Mouse (Mus musculus) MEL (cell line): ENCODE data around the gene Ubap1l. TPM values are rescaled to one million over a fixed set of nuclear protein-coding genes. Genes with fewer than 3 reads are reported as not detected.

Experiments
- DNase-seq: peaks from one replicate; pipeline ENCODE4 v3.0.0; 2011; ENCODE audit warnings: low read depth, low spot score
- H3K27ac ChIP-seq: 2 replicates; pipeline ENCODE4 v1.5.1; 2012; ENCODE audit warnings: low read depth, mild to moderate bottlenecking, control low read depth, low read length, moderate library complexity; ENCODE audit not compliant: control insufficient read depth
- H3K27me3 ChIP-seq, 2 experiments: fragments of 150-350 bp in 1 of 2; sonication (generic) in 1 of 2; 2 replicates each; pipeline ENCODE4 v1.6.1; 2012; ENCODE audit warnings: low read length in 2 of 2, mild to moderate bottlenecking in 2 of 2, improper control_type of control experiment in 1 of 2, moderate library complexity in 1 of 2; ENCODE audit not compliant: insufficient read depth in 2 of 2, control insufficient read depth in 1 of 2
- H3K36me3 ChIP-seq, 2 experiments: 2 replicates each; pipeline ENCODE4 v1.6.1; 2012 to 2014; ENCODE audit warnings: low read length in 2 of 2, improper control_type of control experiment in 1 of 2, inconsistent platforms in 1 of 2, mild to moderate bottlenecking in 1 of 2; ENCODE audit not compliant: insufficient read depth in 2 of 2, control insufficient read depth in 1 of 2
- H3K4me1 ChIP-seq, 2 experiments: fragments of 150-350 bp in 1 of 2; sonication (generic) in 1 of 2; 2 replicates each; pipeline ENCODE4 v1.6.1; 2012; ENCODE audit warnings: low read length in 2 of 2, improper control_type of control experiment in 1 of 2, mild to moderate bottlenecking in 1 of 2; ENCODE audit not compliant: insufficient read depth in 2 of 2, control insufficient read depth in 1 of 2
- H3K4me3 ChIP-seq, 2 experiments: fragments of 150-350 bp in 1 of 2; sonication (generic) in 1 of 2; 2 replicates each; pipeline ENCODE4 v1.5.1; 2012; ENCODE audit warnings: low read depth in 2 of 2, low read length in 2 of 2, mild to moderate bottlenecking in 2 of 2, moderate library complexity in 2 of 2, control low read depth in 1 of 2, improper control_type of control experiment in 1 of 2; ENCODE audit not compliant: control insufficient read depth in 1 of 2, insufficient read depth in 1 of 2
- H3K79me2 ChIP-seq: 2 replicates; pipeline ENCODE4 v1.6.1; 2012; ENCODE audit warnings: mild to moderate bottlenecking, low read length, moderate library complexity; ENCODE audit not compliant: control insufficient read depth, poor library complexity, insufficient read depth
- H3K9ac ChIP-seq: 2 replicates; pipeline ENCODE4 v1.6.1; 2012; ENCODE audit warnings: low read depth, mild to moderate bottlenecking, control low read depth, low read length, moderate library complexity; ENCODE audit not compliant: control insufficient read depth, poor library complexity, severe bottlenecking
- H3K9me3 ChIP-seq: fragments of 150-350 bp; sonication (generic); replicated peaks from 2 replicates; pipeline ENCODE4 v1.6.1; 2012; ENCODE audit warnings: mild to moderate bottlenecking, low read length, improper control_type of control experiment, moderate library complexity; ENCODE audit not compliant: insufficient read depth
- BHLHE40 ChIP-seq: IDR thresholded peaks from 2 replicates; pipeline ENCODE4 v1.6.1; 2012; ENCODE audit warnings: low read depth, mild to moderate bottlenecking, inconsistent platforms, low read length, improper control_type of control experiment, borderline replicate concordance
- CHD1 ChIP-seq: IDR thresholded peaks from 2 replicates; pipeline ENCODE4 v1.6.1; 2012; ENCODE audit warnings: low read depth, mild to moderate bottlenecking, inconsistent platforms, low read length, improper control_type of control experiment
- CHD2 ChIP-seq: IDR thresholded peaks from 2 replicates; pipeline ENCODE4 v1.6.1; 2011; ENCODE audit warnings: low read length, improper control_type of control experiment
- CTCF ChIP-seq, 3 experiments: IDR thresholded peaks in 2 of 3; conservative IDR thresholded peaks in 1 of 3; 2 replicates each; pipeline ENCODE4 v1.5.1; 2011 to 2012; ENCODE audit warnings: low read length in 3 of 3, low read depth in 2 of 3, mild to moderate bottlenecking in 2 of 3, improper control_type of control experiment in 1 of 3, inconsistent platforms in 1 of 3, mixed read lengths in 1 of 3, moderate library complexity in 1 of 3; ENCODE audit not compliant: control insufficient read depth in 1 of 3, insufficient read depth in 1 of 3, poor library complexity in 1 of 3, severe bottlenecking in 1 of 3
- EP300 ChIP-seq, 2 experiments: IDR thresholded peaks; 2 replicates each; pipeline ENCODE4 v1.6.1; 2011; ENCODE audit warnings: improper control_type of control experiment in 2 of 2, low read length in 2 of 2, low read depth in 1 of 2, mild to moderate bottlenecking in 1 of 2
- ETS1 ChIP-seq: IDR thresholded peaks from 2 replicates; pipeline ENCODE4 v1.6.1; 2012; ENCODE audit warnings: low read depth, mild to moderate bottlenecking, inconsistent platforms, low read length, improper control_type of control experiment, moderate library complexity
- HCFC1 ChIP-seq: IDR thresholded peaks from 2 replicates; pipeline ENCODE4 v1.6.1; 2012; ENCODE audit warnings: low read depth, mild to moderate bottlenecking, inconsistent platforms, low read length, improper control_type of control experiment, moderate library complexity
- JUND ChIP-seq: IDR thresholded peaks from 2 replicates; pipeline ENCODE4 v1.6.1; 2011; ENCODE audit warnings: low read depth, mild to moderate bottlenecking, improper control_type of control experiment, low read length
- MAFK ChIP-seq: IDR thresholded peaks from 2 replicates; pipeline ENCODE4 v1.6.1; 2011; ENCODE audit warnings: low read depth, mild to moderate bottlenecking, low read length, improper control_type of control experiment, borderline replicate concordance
- MAX ChIP-seq: IDR thresholded peaks from 2 replicates; pipeline ENCODE4 v1.6.1; 2011; ENCODE audit warnings: low read length, improper control_type of control experiment
- MEF2A ChIP-seq: IDR thresholded peaks from 2 replicates; pipeline ENCODE4 v1.6.1; 2014; ENCODE audit warnings: low read depth, mild to moderate bottlenecking, inconsistent platforms, low read length, improper control_type of control experiment; ENCODE audit not compliant: poor library complexity, insufficient replicate concordance, severe bottlenecking; ENCODE audit errors: extremely low read depth
- MXI1 ChIP-seq: IDR thresholded peaks from 2 replicates; pipeline ENCODE4 v1.6.1; 2011; ENCODE audit warnings: mild to moderate bottlenecking, low read depth, low read length, improper control_type of control experiment
- NRF1 ChIP-seq: IDR thresholded peaks from 2 replicates; pipeline ENCODE4 v1.6.1; 2014; ENCODE audit warnings: low read depth, mild to moderate bottlenecking, inconsistent platforms, low read length, improper control_type of control experiment, moderate library complexity; ENCODE audit not compliant: poor library complexity, insufficient read depth, severe bottlenecking
- POLR2AphosphoS2 ChIP-seq: IDR thresholded peaks from 2 replicates; pipeline ENCODE4 v1.6.1; 2011; ENCODE audit warnings: low read length, improper control_type of control experiment
- POLR2AphosphoS5 ChIP-seq: IDR thresholded peaks from 2 replicates; pipeline ENCODE4 v1.6.1; 2012; ENCODE audit warnings: low read depth, borderline replicate concordance, mild to moderate bottlenecking, inconsistent platforms, low read length, moderate library complexity, mixed read lengths
- RAD21 ChIP-seq: IDR thresholded peaks from 2 replicates; pipeline ENCODE4 v1.6.1; 2011; ENCODE audit warnings: mild to moderate bottlenecking, low read depth, low read length, improper control_type of control experiment
- RCOR1 ChIP-seq: IDR thresholded peaks from 2 replicates; pipeline ENCODE4 v1.6.1; 2012; ENCODE audit warnings: low read depth, mild to moderate bottlenecking, inconsistent platforms, low read length, improper control_type of control experiment
- TCF12 ChIP-seq: IDR thresholded peaks from 2 replicates; pipeline ENCODE4 v1.6.1; 2014; ENCODE audit warnings: low read depth, mild to moderate bottlenecking, inconsistent platforms, low read length, improper control_type of control experiment, moderate library complexity
- USF1 ChIP-seq: IDR thresholded peaks from 2 replicates; pipeline ENCODE4 v1.6.1; 2014; ENCODE audit warnings: low read depth, mild to moderate bottlenecking, inconsistent platforms, low read length, improper control_type of control experiment, moderate library complexity
- USF2 ChIP-seq, 2 experiments: IDR thresholded peaks; 2 replicates each; pipeline ENCODE4 v1.6.1; 2011 to 2012; ENCODE audit warnings: improper control_type of control experiment in 2 of 2, low read length in 2 of 2, borderline replicate concordance in 1 of 2, inconsistent platforms in 1 of 2, low read depth in 1 of 2, mild to moderate bottlenecking in 1 of 2; ENCODE audit not compliant: insufficient read depth in 1 of 2
- ZMIZ1 ChIP-seq: IDR thresholded peaks from 2 replicates; pipeline ENCODE4 v1.6.1; 2012; ENCODE audit warnings: low read depth, mild to moderate bottlenecking, inconsistent platforms, low read length, improper control_type of control experiment, moderate library complexity
- ZNF384 ChIP-seq: IDR thresholded peaks from 2 replicates; pipeline ENCODE4 v1.6.1; 2012; ENCODE audit warnings: low read depth, mild to moderate bottlenecking, inconsistent platforms, low read length, improper control_type of control experiment
- polyA plus RNA-seq, 2 experiments: library from polyadenylated mRNA; stranded (reverse) in 1 of 2; unstranded in 1 of 2; fragments of >175 nt in 1 of 2; fragments of >200 nt in 1 of 2; gene quantifications; 2 replicates each; pipeline versions ENCODE4 v1.2.1 to v1.2.4; 2012; ENCODE audit warnings: low replicate concordance in 2 of 2, low read depth in 1 of 2; ENCODE audit not compliant: insufficient read length in 2 of 2, insufficient read depth in 1 of 2, missing spikeins in 1 of 2
- total RNA-seq: library from RNA; depleted of rRNA; stranded (reverse); fragments of 300-350 nt; gene quantifications from 2 replicates; pipeline ENCODE4 v1.2.3, GENCODE M21; 2012

The Ubap1l gene
- total and polyA plus RNA-seq, 3 experiments = 0.08 TPM; not detected in 2

DNA sequence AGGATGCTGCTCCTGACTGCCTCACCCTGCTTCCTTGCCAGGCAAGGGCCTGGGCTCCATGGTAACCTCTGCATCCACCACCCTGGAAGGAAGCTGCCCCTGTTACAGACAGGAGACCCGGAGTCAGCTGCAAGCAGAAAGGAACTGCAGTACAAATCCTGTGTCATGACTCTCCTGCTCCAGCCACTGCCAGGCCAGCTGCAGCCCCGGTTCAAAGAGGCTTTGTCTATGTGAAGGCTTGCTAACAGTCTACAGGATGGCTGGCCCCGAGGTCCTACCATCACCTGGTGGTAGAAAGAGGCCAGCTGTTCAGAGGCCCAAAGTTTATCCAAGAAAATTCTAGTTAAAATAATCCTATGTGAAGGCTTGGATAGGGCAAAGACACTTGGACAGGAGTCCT is 50.5 kb downstream of the Ubap1l start:
- Histone ChIP-seq H3K36me3 (no peaks in the 10 kb centered on the region), H3K4me3 (no peak overlapping the region), H3K27me3 (peaks cover 2 to 6% of the 10 kb centered on the region in 2 experiments), H3K9me3 (no peaks in the 10 kb centered on the region), H3K27ac (no peak overlapping the region), H3K79me2 (no peaks in the 10 kb centered on the region), H3K4me1 (no peaks in the 10 kb centered on the region), H3K9ac (no peak overlapping the region)
- no peak for TF ChIP-seq TCF12
- TF ChIP-seq EP300 (IDR thresholded peaks at IDR 0.05; ENCODE audit: low read depth in 1 of 2, low read length in 2 of 2) = no peak
- no peak for TF ChIP-seq USF1
- TF ChIP-seq ETS1 = no peak
- TF ChIP-seq NRF1 = no peak
- no peak for TF ChIP-seq JUND
- TF ChIP-seq CHD1 = no peak
- no peak for TF ChIP-seq MAFK
- TF ChIP-seq ZNF384 = no peak
- no peak for TF ChIP-seq POLR2AphosphoS2
- no peak for TF ChIP-seq RCOR1
- no peak for TF ChIP-seq MEF2A
- no peak for TF ChIP-seq CHD2
- no peak for TF ChIP-seq CTCF (IDR thresholded peaks at IDR 0.05 in 2 of 3, conservative IDR thresholded peaks at IDR 0.05 in 1 of 3; ENCODE audit: control insufficient read depth in 1 of 3, insufficient read depth in 1 of 3, low read depth in 2 of 3, low read length in 3 of 3, poor library complexity in 1 of 3, severe bottlenecking in 1 of 3)
- no peak for TF ChIP-seq ZMIZ1
- TF ChIP-seq RAD21 = no peak
- TF ChIP-seq BHLHE40 = no peak
- DNase-seq = no peak

- no peaks in the 10 kb centered on the region for H3K36me3 ChIP-seq
- DNase-seq = no peak
- no peak overlapping the region for H3K27ac ChIP-seq
- TF ChIP-seq ZMIZ1 (no peak), MXI1 (no peak), HCFC1 (no peak), MAX (no peak), TCF12 (no peak), ETS1 (no peak), CHD1 (no peak), USF2 (IDR thresholded peaks at IDR 0.05; ENCODE audit: borderline replicate concordance in 1 of 2, insufficient read depth in 1 of 2, low read depth in 1 of 2, low read length in 2 of 2) (no peak), NRF1 (no peak), POLR2AphosphoS2 (no peak), POLR2AphosphoS5 (no peak)
- no peak overlapping the region for H3K9ac ChIP-seq
- H3K9me3 ChIP-seq = no peaks in the 10 kb centered on the region
- no peaks in the 10 kb centered on the region for H3K79me2 ChIP-seq
- H3K27me3 ChIP-seq = peaks cover 2% of the 10 kb centered on the region in 2 experiments; a peak in 2 of 4 replicates
- H3K4me3 ChIP-seq = no peak overlapping the region
- no peaks in the 10 kb centered on the region for H3K4me1 ChIP-seq
Measured at GRCm38 (mm10) chr9:65417738-65418137, 56.9 kb downstream of the Ubap1l start.
